In genomic region chr5:100622509-100623163, GRCm38 (mm10) we compare ENCODE assay signal across 26 mouse cellular contexts. TPM values are rescaled to one million over a fixed set of nuclear protein-coding genes. Genes with fewer than 3 reads are reported as not detected.
DNase-seq lines count a peak whose midpoint lies in the region; ATAC-seq lines count a peak whose summit lies in the region.
"Had no signal": no experiment of that assay in that cellular context is flagged by ENCODE, and none has a peak within 500 bp of the region (broad histone marks: within the 10 kb centered on the region; RNA-seq: fewer than 3 reads in every experiment).

No protein-coding gene starts in this region.

- no peak overlapping the region for H3K4me3 ChIP-seq in hindbrain, embryonic 13.5 days
- no peak overlapping the region for H3K4me3 ChIP-seq in hindbrain, embryonic 12.5 days
- H3K4me3 ChIP-seq: forebrain, embryonic 12.5 days; hindbrain, embryonic 10.5 days; limb, embryonic 12.5 days; midbrain, embryonic 12.5 days had no signal

- no peak overlapping the region for H3K27ac ChIP-seq in hindbrain, embryonic 13.5 days
- no peak overlapping the region for H3K27ac ChIP-seq in hindbrain, embryonic 12.5 days
- H3K27ac ChIP-seq: forebrain, embryonic 12.5 days; hindbrain, embryonic 10.5 days; limb, embryonic 12.5 days; midbrain, embryonic 12.5 days had no signal

- no peaks in the 10 kb centered on the region for H3K27me3 ChIP-seq in hindbrain, embryonic 13.5 days
- H3K27me3 ChIP-seq in hindbrain, embryonic 12.5 days = no peaks in the 10 kb centered on the region
- H3K27me3 ChIP-seq: forebrain, embryonic 12.5 days; limb, embryonic 12.5 days; midbrain, embryonic 12.5 days had no signal

- H3K36me3 ChIP-seq in hindbrain, embryonic 13.5 days = no peaks in the 10 kb centered on the region
- no peaks in the 10 kb centered on the region for H3K36me3 ChIP-seq in hindbrain, embryonic 12.5 days
- H3K36me3 ChIP-seq: forebrain, embryonic 12.5 days; hindbrain, embryonic 10.5 days; limb, embryonic 12.5 days; midbrain, embryonic 12.5 days had no signal

- DNase-seq in heart, adult 11 months = peak; percentile 73
- DNase-seq in heart, adult 8-10 months (ENCODE audit: low spot score) = no peak
- DNase-seq in testis, postnatal 10 days (ENCODE audit: low spot score) = peak; percentile 21
- no peak for DNase-seq in testis, postnatal 14 days (ENCODE audit: low spot score)
- DNase-seq in adipocyte (ENCODE audit: low spot score) = peak; percentile 29
- DNase-seq: cerebellum, adult 11-12 months; cerebellum, postnatal 10 days; gastrocnemius, postnatal 36 days; kidney, adult 8-10 months; kidney, postnatal 25 days; layer of hippocampus, postnatal 36 days; liver, postnatal 0 days; lung, postnatal 10 days; right cerebral cortex, postnatal 14 days; spleen, adult 18-20 months; thymus, postnatal 36 days had no signal

- H3K4me2 ChIP-seq in hindbrain, embryonic 13.5 days = no peak overlapping the region
- no peak overlapping the region for H3K4me2 ChIP-seq in hindbrain, embryonic 12.5 days (replicated peaks)
- H3K4me2 ChIP-seq: forebrain, embryonic 12.5 days; limb, embryonic 12.5 days; liver, embryonic 11.5 days; midbrain, embryonic 12.5 days had no signal

- H3K9me3 ChIP-seq in hindbrain, embryonic 13.5 days = no peaks in the 10 kb centered on the region
- no peaks in the 10 kb centered on the region for H3K9me3 ChIP-seq in hindbrain, embryonic 12.5 days (replicated peaks)
- H3K9me3 ChIP-seq: forebrain, embryonic 12.5 days; hindbrain, embryonic 10.5 days; limb, embryonic 12.5 days; midbrain, embryonic 12.5 days had no signal

- no peak for ATAC-seq in hindbrain, embryonic 13.5 days (ENCODE audit: low FRiP score)
- ATAC-seq in megakaryocyte, adult 5-6 weeks (ENCODE audit: poor library complexity, severe bottlenecking) = no peak
- ATAC-seq in hindbrain, embryonic 12.5 days (ENCODE audit: low FRiP score) = no peak
- ATAC-seq: liver, postnatal 0 days had no signal

- no peaks in the 10 kb centered on the region for H3K4me1 ChIP-seq in hindbrain, embryonic 13.5 days (replicated peaks)
- H3K4me1 ChIP-seq in hindbrain, embryonic 12.5 days = no peaks in the 10 kb centered on the region
- H3K4me1 ChIP-seq: limb, embryonic 12.5 days; midbrain, embryonic 12.5 days had no signal

- no peak overlapping the region for H3K9ac ChIP-seq in hindbrain, embryonic 13.5 days
- H3K9ac ChIP-seq in hindbrain, embryonic 12.5 days = no peak overlapping the region
- H3K9ac ChIP-seq: forebrain, embryonic 12.5 days; limb, embryonic 12.5 days; liver, postnatal 0 days; midbrain, embryonic 12.5 days had no signal

- 88% methylated on average over 12 of the region's 12 CpGs for WGBS in hindbrain, embryonic 13.5 days
- WGBS in hindbrain, embryonic 12.5 days = 89% methylated on average over 12 of the region's 12 CpGs

RNA-seq across cellular contexts. Expression of gene Plac8, which starts 50.6 kb away (rescaled TPM):
- 1 to 10 TPM in 3 of 4 experiments, under 1 TPM in 1; 0.50 to 2.1 (median 1.1) TPM for total RNA-seq in heart, adult 8-10 months (2022)
- polyA plus RNA-seq in hindbrain, embryonic 13.5 days (2015; fragmentation: Nextera tagmentation; extraction: Ambion mirVana) = 0.93 and 1.0 TPM in 2 replicates
- 1,942 and 2,045 TPM in 2 replicates for total RNA-seq in megakaryocyte, adult 5-6 weeks (2015)
- total RNA-seq in megakaryocyte, adult 5-6 weeks (2017) = 1,369 and 1,731 TPM in 2 replicates
- 1.8 and 3.0 TPM in 2 replicates for polyA plus RNA-seq in hindbrain, embryonic 12.5 days (2016; fragmentation: Nextera tagmentation; extraction: Ambion mirVana)
- total RNA-seq: gastrocnemius, postnatal 36 days; layer of hippocampus, adult 8-10 months; layer of hippocampus, postnatal 36 days; left cerebral cortex, postnatal 10 days had no signal

RNA-seq across cellular contexts. Expression of gene Coq2, which starts 52.3 kb away (rescaled TPM):
- 100 to 1,000 TPM; 110 to 120 (median 111) TPM for total RNA-seq in heart, adult 8-10 months (2022)
- polyA plus RNA-seq in hindbrain, embryonic 13.5 days (2015; fragmentation: Nextera tagmentation; extraction: Ambion mirVana) = 43.6 and 46.6 TPM in 2 replicates
- 20.9 and 21.0 TPM in 2 replicates for total RNA-seq in megakaryocyte, adult 5-6 weeks (2015)
- total RNA-seq in megakaryocyte, adult 5-6 weeks (2017) = 20.1 and 22.5 TPM in 2 replicates
- polyA plus RNA-seq in hindbrain, embryonic 12.5 days (2016; fragmentation: Nextera tagmentation; extraction: Ambion mirVana) = 44.6 and 46.8 TPM in 2 replicates

Comparison
In these comparisons a context has a peak if more than half of its experiments do, and no peak if none do; other contexts are left out.
1. DNase-seq: peak in heart, adult 11 months (single experiment), testis, postnatal 10 days (single experiment) and adipocyte (single experiment); none in heart, adult 8-10 months (single experiment) and testis, postnatal 14 days (single experiment).
2. RNA of gene Plac8, which starts 50.6 kb away (total RNA-seq): 1,369 to 2,045 TPM in megakaryocyte, adult 5-6 weeks; 0.50 to 2.1 TPM in heart, adult 8-10 months; every median in the first group is over 100 times any median in the second.
3. RNA of gene Coq2, which starts 52.3 kb away (total RNA-seq): 110 to 120 TPM in heart, adult 8-10 months; 20.1 to 22.5 TPM in megakaryocyte, adult 5-6 weeks; every median in the first group is over 4 times any median in the second.